Mouse (Mus musculus) right cerebral cortex, adult 18-20 months (tissue): ENCODE data around the gene Npas3.

Experiments used
- DNase-seq: peaks from one replicate; pipeline ENCODE4 v3.0.0; 2022; ENCODE audit warnings: mixed read lengths

The Npas3 gene

DNA sequence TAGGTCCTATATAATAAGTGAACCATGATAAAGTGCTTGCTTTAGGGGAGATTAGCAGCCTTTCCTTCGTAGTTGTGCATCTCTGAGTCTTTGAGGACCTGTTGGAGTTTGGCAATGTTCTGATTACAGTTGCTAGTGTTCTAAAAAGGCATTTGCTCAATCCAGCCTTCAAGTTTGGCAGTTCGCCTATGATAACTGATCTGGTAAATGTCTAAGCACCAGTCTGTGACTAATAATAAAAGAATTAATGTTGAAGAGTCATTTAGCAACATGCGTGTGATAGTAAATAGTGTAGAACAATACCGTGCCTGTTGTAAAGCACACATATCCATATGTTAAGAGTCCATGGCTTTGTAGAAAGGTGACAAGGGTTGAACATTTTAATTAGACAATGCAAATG is 173.2 kb downstream of the Npas3 start:
- no peak for DNase-seq

GRCm38 (mm10) chr12:53423631-53424030 is 175.2 kb downstream of the Npas3 start:
- no peak for DNase-seq

GRCm38 (mm10) chr12:53426006-53426405 is 177.5 kb downstream of the Npas3 start:
- DNase-seq = no peak

DNA sequence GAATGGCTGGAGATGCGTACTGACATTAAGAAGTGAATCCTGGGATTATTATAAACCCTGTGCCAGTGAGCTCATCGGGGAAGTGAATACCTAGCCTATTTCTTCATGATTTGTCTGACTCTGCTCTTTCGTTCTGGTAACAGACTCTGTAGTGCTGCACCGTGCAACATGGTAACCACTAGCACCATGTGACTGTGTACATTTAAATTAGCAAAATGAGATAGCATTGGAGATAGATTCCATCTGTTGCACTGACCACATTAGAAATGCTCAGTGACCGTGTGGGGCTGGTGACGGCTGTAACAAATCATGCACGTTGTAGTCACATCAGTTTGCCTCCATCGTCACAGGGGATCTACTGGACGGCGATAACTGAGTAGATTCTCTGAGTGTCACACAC is 178.7 kb downstream of the Npas3 start:
- no peak for DNase-seq

DNA sequence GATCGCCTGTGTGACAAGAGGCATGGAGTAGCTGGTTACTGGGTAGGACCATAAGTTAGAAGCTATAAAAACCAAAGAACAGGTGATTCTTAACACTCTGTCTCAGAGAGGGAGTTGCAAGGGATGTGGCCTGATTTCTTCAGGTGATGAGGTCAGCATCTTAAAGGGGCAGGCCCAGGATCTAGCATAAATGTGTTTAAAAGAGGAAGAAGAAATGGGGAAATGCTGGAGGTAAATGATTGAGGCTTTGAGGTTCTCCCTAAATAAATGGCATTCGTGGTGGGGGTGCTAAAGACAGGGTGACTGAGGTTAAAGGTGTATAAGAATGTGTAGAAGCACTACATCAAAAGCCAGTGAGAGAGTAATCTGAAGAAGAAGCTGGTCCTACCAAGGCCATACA is 193.6 kb downstream of the Npas3 start:
- no peak for DNase-seq

DNA sequence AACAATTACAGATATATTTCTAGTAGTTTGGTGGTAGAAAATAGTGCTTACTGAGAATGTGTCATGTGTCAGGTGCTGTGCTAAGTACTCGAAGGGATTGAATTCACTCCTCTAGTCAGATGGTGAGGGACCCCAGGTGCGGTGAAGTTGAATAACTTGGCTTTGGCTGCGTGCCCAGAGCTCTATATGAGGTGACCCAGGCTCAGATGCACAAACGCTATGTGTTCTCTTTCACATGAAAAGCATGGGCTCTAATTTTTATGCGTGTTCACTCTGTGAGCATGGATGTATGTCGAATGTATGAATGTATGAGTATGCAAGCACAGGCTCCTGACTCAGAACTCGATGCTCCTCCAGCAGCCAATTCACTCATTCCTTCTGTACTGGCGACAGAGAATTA is 199.0 kb downstream of the Npas3 start:
- DNase-seq = no peak

- peak; percentile 4 for DNase-seq
These were observed 199.6 kb downstream of the Npas3 start for GRCm38 (mm10) chr12:53448040-53448439.

DNA sequence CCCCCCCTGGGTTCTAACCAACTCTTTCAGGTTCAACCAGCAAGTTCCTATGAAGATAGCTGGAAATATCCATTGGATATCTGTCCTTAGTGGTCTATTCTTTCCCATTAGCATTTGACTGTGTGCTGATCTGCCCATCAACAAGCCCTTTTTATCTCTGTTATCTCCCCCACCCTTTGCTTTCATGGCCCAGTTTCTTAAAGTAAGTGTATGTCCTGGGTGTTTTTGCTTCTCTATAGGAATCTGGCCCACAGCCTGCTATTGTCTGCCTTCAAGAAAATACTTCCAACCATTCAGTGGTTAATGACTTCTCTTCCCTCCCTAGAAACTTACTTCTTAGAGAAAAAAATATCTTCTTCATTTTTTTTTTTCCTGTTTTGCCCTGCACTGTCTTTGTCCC is 219.1 kb downstream of the Npas3 start:
- no peak for DNase-seq

DNA sequence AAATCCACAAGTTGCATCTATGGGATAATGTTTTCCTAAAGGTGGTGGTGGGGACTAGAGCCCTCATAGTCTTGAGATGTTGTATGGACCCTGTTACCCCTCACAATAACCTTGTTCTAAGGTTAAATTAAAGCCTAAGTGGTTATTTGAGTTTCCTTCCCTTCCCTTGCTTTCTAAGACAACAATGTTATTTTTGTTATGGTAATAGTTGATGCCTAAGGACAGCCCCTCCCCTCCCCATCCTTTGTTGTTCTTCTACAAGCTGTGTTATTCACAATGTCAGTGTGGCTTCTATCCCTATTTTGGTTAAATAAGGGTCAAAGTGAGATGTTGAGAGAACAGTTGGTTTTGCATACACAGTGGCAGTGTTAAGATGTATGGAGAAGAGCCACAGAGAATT is 226.0 kb downstream of the Npas3 start:
- no peak for DNase-seq

DNA sequence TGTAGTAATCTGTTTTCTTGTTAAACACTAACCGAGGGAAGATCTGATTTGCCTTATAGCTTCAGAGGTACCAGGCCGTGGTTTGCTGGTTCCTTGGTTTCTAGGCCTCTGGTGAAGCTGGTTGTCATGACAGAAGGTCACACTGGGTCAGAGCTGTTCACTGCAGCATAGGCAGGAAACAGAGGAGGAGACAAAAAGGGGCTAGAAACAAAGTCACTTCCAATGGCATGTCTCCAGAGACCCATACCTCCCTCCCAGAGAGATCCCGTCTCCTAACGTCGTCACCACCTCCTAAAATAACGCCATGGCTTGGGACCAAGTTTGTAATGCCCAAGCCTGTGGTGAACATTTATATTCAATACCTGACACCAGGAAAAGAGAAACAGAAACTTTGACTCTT is 236.4 kb downstream of the Npas3 start:
- DNase-seq = no peak

DNA sequence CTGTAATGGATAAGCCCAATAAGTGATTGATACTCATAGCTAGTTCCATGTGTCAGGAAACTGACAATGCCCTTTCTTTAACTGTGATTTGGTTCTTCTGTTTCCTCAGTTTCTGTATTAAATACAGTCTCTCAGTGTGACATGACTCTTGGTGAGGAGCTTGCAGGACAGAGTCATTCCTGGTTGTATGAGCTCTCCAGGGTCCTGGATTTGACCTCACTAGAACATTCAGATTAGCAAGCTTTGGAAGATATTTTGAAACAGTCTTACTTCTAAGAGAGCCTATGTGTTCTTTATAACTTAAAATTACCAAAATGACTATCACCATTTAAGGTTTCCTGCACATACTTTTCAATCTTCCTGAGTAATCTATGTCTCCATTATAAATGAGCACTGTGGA is 247.9 kb downstream of the Npas3 start:
- no peak for DNase-seq

DNA sequence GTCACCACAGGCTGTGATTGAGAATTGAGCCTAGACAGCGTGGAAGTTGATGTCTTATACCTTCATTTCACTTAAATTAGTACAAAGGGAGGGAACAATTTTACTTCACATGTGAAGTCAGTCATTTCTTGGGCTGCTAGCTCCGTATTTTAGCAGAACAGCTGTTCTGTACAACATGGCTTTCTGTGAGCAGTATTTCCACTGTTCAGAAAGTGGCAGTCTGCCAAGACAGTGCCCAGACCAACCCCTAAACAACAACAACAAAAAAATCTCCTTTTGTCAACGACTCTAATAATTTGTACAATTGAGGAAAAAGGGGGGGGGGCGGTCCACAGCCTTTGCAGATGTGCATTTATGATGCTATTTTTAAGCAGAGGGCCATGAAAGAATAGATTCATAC is 266.4 kb downstream of the Npas3 start:
- DNase-seq = peak; percentile 11

GRCm38 (mm10) chr12:53519556-53519955 is 271.1 kb downstream of the Npas3 start:
- DNase-seq = no peak

GRCm38 (mm10) chr12:53522631-53523030 is 274.2 kb downstream of the Npas3 start:
- no peak for DNase-seq

DNA sequence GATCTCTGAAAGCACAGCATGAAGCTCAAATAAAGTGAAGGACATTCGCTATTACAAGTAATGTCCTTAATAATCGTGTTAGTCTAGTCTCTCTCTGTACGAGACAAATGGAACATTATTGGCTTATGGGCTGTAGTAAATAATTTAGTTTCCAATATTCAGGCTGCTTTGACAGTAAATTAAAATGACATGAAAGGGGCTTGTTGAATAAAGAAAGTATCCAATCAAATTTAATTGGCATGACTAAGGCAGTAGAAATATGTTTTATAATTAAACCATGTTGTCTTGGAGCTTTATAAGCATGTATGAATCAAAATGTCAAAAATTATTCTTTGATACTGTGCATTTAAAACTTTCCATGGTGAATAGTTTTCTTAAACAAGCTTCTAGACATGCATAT is 278.6 kb downstream of the Npas3 start:
- no peak for DNase-seq

- DNase-seq = no peak
These were observed 280.9 kb downstream of the Npas3 start for GRCm38 (mm10) chr12:53529345-53529744.

DNA sequence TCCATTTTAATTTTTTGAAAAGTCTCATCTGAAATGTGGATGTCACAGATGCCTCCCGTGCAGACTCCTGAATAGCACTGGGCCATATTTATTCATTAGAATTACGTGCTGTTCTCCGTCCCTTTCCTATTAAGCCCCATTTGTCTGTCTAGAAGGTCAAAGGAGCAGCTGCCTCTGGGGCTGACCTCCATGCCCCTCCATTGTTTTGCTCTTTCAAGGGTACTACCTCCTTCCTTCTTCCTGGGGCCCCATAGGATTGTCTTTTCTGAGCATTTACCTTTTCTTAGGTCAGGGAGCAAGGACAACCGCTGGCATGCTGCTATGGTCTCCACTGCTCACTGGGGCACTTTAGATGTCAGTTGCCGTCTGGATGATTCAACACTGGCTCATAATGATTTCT is 288.3 kb downstream of the Npas3 start:
- DNase-seq = no peak

DNA sequence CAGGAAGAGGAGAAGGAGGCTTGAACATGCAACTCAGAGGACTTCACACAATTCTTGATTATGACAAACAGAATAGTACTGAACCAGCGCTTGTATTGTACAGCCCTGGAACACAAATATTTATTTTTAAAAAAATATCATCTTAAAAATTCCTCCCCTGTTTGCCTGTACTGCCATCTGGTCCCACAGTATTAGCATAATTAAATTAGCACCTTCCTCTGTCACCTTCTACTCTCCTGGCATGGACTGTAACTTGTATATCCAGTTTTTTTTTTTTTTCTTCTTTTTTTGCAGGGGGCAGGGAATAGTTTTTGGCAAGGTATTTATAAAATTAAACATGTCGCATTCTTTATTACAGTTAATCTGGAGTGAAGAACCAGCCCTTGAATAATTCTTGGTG is 307.9 kb downstream of the Npas3 start:
- DNase-seq = no peak

DNA sequence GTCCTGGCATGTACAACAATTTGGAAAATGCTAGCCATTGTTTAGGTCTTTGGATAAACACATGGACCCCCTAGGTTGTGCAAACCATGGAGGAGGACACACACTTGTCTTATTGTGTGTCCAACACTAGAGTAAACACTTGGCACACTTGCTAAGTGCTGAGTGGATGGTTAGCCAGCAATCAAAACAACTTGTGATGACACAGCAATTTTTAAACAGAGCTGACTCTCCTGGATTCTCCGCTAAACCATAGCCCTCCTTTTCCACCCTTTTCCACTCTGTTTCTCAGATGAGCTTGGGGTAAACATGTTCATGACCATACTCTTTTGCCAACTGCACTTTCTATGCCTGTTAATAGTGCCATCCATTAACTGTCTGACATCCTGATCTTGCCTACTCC is 309.8 kb downstream of the Npas3 start:
- DNase-seq = no peak

- no peak for DNase-seq
These were observed 318.4 kb downstream of the Npas3 start for GRCm38 (mm10) chr12:53566712-53567387.

DNA sequence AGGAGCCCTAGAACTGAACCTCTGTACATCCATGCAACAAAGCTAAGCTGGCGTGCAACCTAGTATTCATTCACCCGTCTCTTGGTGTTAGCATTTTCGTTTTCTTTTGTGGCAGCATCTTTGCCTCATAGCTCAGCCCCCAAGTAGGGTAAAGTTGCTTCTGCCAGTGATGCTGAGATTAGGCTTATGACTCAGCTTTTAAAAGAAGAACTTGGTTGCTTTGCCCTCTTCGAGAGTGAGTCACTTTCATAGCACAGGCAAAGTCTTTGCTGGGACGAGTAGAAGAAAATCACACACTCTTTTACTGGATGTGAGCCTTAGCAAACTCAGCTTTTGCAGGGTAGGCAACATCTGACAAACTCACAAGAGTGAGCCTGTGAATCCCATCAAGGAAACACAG is 332.7 kb downstream of the Npas3 start:
- peak; percentile 14 for DNase-seq

DNA sequence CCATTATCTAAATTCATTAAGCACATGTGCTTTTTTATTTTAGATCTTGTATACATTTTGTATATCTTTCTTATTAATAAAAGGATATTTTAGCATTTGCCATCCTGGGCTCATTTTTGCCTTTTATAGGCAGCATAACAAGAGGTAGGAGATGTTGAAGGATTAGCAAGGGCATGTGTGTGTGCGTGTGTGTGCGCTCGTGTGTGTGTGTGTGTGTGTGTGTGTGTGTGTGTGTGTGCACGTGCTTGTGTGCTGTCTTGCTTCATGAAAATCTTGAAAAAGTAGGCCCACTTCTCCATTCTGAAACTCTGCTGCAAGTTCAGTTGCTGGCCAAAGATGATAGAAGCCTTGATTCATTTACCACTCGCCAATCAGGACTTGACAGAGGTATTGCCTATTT is 338.8 kb downstream of the Npas3 start:
- no peak for DNase-seq

DNA sequence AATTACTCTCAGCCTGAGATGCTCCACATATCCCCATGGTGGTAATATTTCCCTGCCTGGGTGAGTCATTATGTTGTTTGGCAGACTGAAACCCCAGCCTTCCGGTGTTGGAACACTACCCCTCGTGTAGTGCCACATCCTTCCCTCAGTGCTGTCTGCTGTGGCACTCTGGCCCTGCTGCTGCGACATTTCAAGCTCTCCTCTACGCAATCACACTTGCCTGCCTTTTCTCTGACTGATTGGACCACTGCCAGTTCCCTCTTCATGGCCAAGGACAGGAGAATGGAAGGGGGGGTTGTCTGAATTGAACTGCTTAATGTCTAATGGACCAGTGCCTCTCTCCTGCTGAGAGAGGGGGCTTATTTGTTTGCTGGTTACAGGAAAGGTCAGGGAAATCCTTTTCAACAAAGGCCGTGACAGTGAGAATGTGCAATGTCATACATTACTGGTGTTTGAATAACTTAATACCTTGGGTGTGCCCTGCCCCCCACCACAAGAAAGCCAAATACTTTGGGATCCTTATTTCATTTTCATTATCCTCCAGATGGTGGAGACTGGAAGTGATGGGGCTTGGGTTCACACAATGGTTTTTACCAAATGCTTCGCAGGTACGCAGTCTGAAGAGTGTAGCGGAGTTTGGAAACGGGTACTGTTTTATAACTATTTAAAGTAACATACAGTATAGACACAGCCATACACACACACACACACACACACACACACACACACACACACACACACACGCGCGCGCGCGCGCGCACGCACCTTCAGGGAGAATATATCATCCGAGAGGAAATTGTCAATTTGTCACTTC is 339.4 kb downstream of the Npas3 start:
- DNase-seq = peak; percentile 31

DNA sequence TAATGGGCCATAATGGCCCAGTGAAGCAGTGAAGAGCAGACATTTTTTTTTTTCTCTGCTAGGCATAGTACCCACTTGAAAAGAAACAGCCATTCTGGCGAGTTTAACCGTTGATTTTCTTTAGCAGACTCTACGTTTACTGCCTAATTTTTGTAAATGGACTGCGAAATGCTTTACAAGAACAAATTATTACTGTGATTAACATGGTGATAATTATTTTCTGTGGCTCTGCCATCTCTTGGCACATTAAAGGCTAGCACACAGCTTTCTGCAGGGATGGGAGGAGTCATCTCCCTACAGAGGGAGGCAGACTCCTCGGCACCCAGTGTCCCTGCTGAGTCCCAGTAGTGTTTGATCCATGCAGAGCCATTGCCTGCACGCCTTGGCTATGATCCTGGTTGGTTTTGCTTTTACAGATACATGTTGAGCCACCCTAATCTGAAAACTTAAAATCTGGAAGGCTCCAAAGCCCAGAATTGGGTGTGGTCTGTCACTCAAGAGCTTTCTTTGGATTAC is 341.0 kb downstream of the Npas3 start:
- no peak for DNase-seq
